Mouse (Mus musculus): ENCODE data around the gene Rrp12. TPM values are rescaled to one million over a fixed set of nuclear protein-coding genes. Genes with fewer than 3 reads are reported as not detected.
"Not testable (repeated sequence)": the region's sequence is repeated elsewhere in the genome, so short reads cannot be mapped to it uniquely, and the experiment has no call there.

Rrp12 gene
- total and polyA plus RNA-seq, 3 experiments, result 6.6 to 17.4 (median 13.7) TPM

DNA sequence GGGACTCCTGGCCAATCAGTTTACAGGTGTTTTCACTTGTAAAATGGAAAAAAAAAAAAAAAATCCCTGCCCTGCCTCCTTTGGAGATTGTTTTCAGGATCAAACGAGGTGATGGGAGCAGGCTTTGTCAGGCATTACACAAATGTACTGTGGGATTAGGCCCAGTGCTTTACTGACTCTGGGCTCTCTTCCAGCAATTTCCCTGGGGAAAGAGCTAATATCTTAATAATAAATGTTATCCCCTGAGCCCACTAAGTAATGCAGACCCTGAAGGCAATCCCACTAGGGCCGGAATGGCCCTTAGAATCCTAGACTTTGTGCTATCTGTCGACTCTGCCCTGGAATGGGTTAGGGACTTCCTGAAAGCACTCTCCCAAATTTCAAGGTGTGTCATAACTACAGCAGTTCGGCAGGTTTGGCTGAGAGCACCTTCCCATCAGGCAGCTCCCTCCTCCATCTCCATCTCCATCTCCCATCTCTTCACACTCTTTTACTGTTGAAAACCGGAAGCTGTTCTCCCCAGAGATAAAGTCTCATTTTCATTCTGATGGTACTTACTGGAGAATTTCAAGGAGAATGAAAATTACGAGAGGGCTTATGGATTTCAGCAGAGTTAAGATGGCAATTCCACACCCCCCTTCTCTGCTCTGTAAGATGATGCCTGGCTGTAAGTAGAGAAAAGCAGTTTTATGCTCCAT, 45.8 kb downstream of the Rrp12 start:
- intact Hi-C loops (cut with DNase I), result no loop called here
- DNase-seq, result no peak
- Histone ChIP-seq H3K9ac (ENCODE audit: low read depth, low read length) (no peak overlapping the region), H3K36me3 (ENCODE audit: control insufficient read depth, insufficient read depth, low read length) (no peaks in the 10 kb centered on the region), H3K4me3 (no peak overlapping the region), H3K79me2 (replicated peaks; ENCODE audit: control insufficient read depth, insufficient read depth, low read length) (no peaks in the 10 kb centered on the region), H3K4me1 (ENCODE audit: control insufficient read depth, insufficient read depth, low read length) (peaks cover 4% of the 10 kb centered on the region), H3K27ac (no peak overlapping the region), H3K27me3 (ENCODE audit: control insufficient read depth, insufficient read depth, low read length) (no peaks in the 10 kb centered on the region)
- TF ChIP-seq EP300 (IDR thresholded peaks at IDR 0.05; ENCODE audit: insufficient read depth, low read depth, low read length) (no peak), POLR2A (IDR thresholded peaks at IDR 0.05; ENCODE audit: insufficient read depth, low read depth, low read length) (no peak), CTCF (IDR thresholded peaks at IDR 0.05) (no peak)
- WGBS, result 56% methylated on average over 6 of the region's 6 CpGs

GRCm38 (mm10) chr19:41847992-41848851, 47.8 kb downstream of the Rrp12 start, which contains the start of gene Frat2:
Gene Frat2, minus strand, starts transcription at chr19:41848132.
- peak; percentile 92 to 93 for DNase-seq
- H3K9ac ChIP-seq (ENCODE audit: low read depth, low read length), result peak within 1 kb of the TSS; percentile 93
- WGBS, result under 1% methylated on average over 72 of the region's 72 CpGs
- H3K4me3 ChIP-seq, result peak within 1 kb of the TSS; percentile 81
- intact Hi-C loops (cut with DNase I), result loop anchor here (1.0 to 5.0 kb wide), 4 partner anchors 19 to 69 kb away; partner anchors contain the start of genes Frat1 and Pgam1
- no peaks in the 10 kb centered on the region for H3K36me3 ChIP-seq (ENCODE audit: control insufficient read depth, insufficient read depth, low read length)
- H3K4me1 ChIP-seq (ENCODE audit: control insufficient read depth, insufficient read depth, low read length), result peaks cover 4% of the 10 kb centered on the region
- H3K27me3 ChIP-seq (ENCODE audit: control insufficient read depth, insufficient read depth, low read length), result no peaks in the 10 kb centered on the region
- H3K79me2 ChIP-seq (replicated peaks; ENCODE audit: control insufficient read depth, insufficient read depth, low read length), result no peaks in the 10 kb centered on the region
- peak within 1 kb of the TSS; percentile 99 for H3K27ac ChIP-seq
- TF ChIP-seq CTCF (IDR thresholded peaks at IDR 0.05), result no peak
- TF ChIP-seq POLR2A (IDR thresholded peaks at IDR 0.05; ENCODE audit: insufficient read depth, low read depth, low read length), result peak; percentile 53

DNA sequence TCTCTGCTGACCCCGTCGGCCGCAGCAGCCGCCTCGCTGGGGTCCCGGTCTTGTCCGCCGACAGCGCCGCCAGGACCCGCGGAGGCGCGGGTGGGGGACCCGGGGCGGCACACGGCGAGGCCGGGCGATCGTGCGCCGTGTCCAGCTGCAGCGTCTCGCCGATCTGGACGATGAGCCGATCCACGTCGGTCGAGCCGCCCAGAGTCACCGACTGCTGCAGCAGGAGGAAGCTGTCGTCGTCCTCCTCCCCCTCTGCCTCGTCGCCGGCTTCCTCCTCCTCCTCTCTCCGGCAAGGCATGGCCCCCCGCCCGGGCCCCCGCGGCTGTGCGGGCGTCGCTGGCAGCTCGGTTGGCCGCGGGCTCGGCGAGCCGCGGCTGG, 48.4 kb downstream of the Rrp12 start:
- H3K27ac ChIP-seq, result peak overlapping the region; percentile 99
- under 1% methylated on average over 53 of the region's 53 CpGs for WGBS
- not testable (repeated sequence) for DNase-seq; H3K4me1 ChIP-seq (ENCODE audit: control insufficient read depth, insufficient read depth, low read length); H3K79me2 ChIP-seq (replicated peaks; ENCODE audit: control insufficient read depth, insufficient read depth, low read length); H3K36me3 ChIP-seq (ENCODE audit: control insufficient read depth, insufficient read depth, low read length); H3K27me3 ChIP-seq (ENCODE audit: control insufficient read depth, insufficient read depth, low read length)
- H3K9ac ChIP-seq (ENCODE audit: low read depth, low read length), result peak overlapping the region; percentile 88
- H3K4me3 ChIP-seq, result peak overlapping the region; percentile 81
- intact Hi-C loops (cut with DNase I), result loop anchor here (2.0 to 5.0 kb wide), 2 partner anchors 65 to 69 kb away; partner anchors contain the start of gene Pgam1

DNA sequence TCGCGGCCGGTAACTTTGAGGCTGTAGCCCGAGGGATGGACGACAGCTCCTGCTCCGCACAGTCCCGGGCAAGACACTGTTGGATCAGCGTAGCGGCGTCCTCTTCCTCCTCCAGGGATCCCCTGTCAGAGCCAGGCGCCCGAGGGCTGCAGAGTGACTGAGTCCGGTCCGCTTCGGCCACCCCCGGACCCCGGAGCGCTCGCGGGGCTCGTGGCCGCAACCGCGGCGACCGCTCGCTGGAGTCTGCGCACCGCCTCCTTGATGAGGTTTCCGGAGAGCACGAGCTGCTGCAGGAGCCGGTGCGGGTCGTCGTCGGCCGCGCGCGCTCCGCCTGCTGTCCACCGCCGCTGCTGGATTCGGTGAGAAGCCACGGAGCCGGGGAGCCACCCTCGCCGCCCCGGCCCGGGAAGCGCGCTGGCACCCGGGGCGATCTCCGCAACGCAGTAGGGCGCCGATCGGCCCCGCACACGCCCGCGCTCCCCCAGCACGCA, 48.8 kb downstream of the Rrp12 start:
- H3K36me3 ChIP-seq (ENCODE audit: control insufficient read depth, insufficient read depth, low read length), result no peaks in the 10 kb centered on the region
- intact Hi-C loops (cut with DNase I), result loop anchor here (2.0 to 5.0 kb wide), 2 partner anchors 65 to 68 kb away; partner anchors contain the start of gene Pgam1
- TF ChIP-seq EP300 (IDR thresholded peaks at IDR 0.05; ENCODE audit: insufficient read depth, low read depth, low read length) (no peak), POLR2A (IDR thresholded peaks at IDR 0.05; ENCODE audit: insufficient read depth, low read depth, low read length) (no peak), CTCF (IDR thresholded peaks at IDR 0.05) (no peak)
- H3K79me2 ChIP-seq (replicated peaks; ENCODE audit: control insufficient read depth, insufficient read depth, low read length), result no peaks in the 10 kb centered on the region
- peak overlapping the region; percentile 88 for H3K9ac ChIP-seq (ENCODE audit: low read depth, low read length)
- H3K27me3 ChIP-seq (ENCODE audit: control insufficient read depth, insufficient read depth, low read length), result no peaks in the 10 kb centered on the region
- peaks cover 4% of the 10 kb centered on the region for H3K4me1 ChIP-seq (ENCODE audit: control insufficient read depth, insufficient read depth, low read length)
- peak; percentile 63 to 73 for DNase-seq
- peak overlapping the region; percentile 99 for H3K27ac ChIP-seq
- 0% methylated on average over 64 of the region's 64 CpGs for WGBS
- H3K4me3 ChIP-seq, result peak overlapping the region; percentile 81

GRCm38 (mm10) chr19:41846366-41847090, 49.4 kb downstream of the Rrp12 start:
- intact Hi-C loops (cut with DNase I), result loop anchor here (2.0 to 5.0 kb wide), 2 partner anchors 66 to 68 kb away; partner anchors contain the start of gene Pgam1
- TF ChIP-seq POLR2A (IDR thresholded peaks at IDR 0.05; ENCODE audit: insufficient read depth, low read depth, low read length), result no peak
- 0 out of 2 replicates have a peak, but pooled peaks have one; percentile 31 for TF ChIP-seq EP300 (IDR thresholded peaks at IDR 0.05; ENCODE audit: insufficient read depth, low read depth, low read length)
- peak; percentile 42 for TF ChIP-seq CTCF (IDR thresholded peaks at IDR 0.05)
- no peaks in the 10 kb centered on the region for H3K79me2 ChIP-seq (replicated peaks; ENCODE audit: control insufficient read depth, insufficient read depth, low read length)
- peak overlapping the region; percentile 88 for H3K9ac ChIP-seq (ENCODE audit: low read depth, low read length)
- no peaks in the 10 kb centered on the region for H3K36me3 ChIP-seq (ENCODE audit: control insufficient read depth, insufficient read depth, low read length)
- DNase-seq, result peak; percentile 37 to 38
- 15% methylated on average over 21 of the region's 21 CpGs for WGBS
- peak overlapping the region; percentile 81 for H3K4me3 ChIP-seq
- peak overlapping the region; percentile 99 for H3K27ac ChIP-seq
- peaks cover 4% of the 10 kb centered on the region for H3K4me1 ChIP-seq (ENCODE audit: control insufficient read depth, insufficient read depth, low read length)
- no peaks in the 10 kb centered on the region for H3K27me3 ChIP-seq (ENCODE audit: control insufficient read depth, insufficient read depth, low read length)
